Mouse (Mus musculus) stomach, embryonic 16.5 days (tissue): ENCODE measurements around the gene Bmp2k. TPM values are rescaled to one million over a fixed set of nuclear protein-coding genes. Genes with fewer than 3 reads are reported as not detected.
"Not testable (repeated sequence)": the region's sequence is repeated elsewhere in the genome, so short reads cannot be mapped to it uniquely, and the experiment has no call there.

Experiments used
- ATAC-seq: fragments of 200-750 bp; cut with Nextera tagmentation; 2 replicates; pipeline ENCODE4 v1.8.0; 2017; ENCODE audit warnings: moderate number of reproducible peaks, moderate TSS enrichment; ENCODE audit not compliant: insufficient read depth, low FRiP score
- H3K27ac ChIP-seq: fragments of 300-500 bp; sonication (generic); 2 replicates; pipeline ENCODE4 v1.5.1; 2014; ENCODE audit warnings: low read length
- H3K27me3 ChIP-seq: fragments of 300-500 bp; sonication (generic); 2 replicates; pipeline ENCODE4 v1.6.1; 2014; ENCODE audit warnings: low read length, control low read depth, mixed read lengths; ENCODE audit not compliant: control insufficient read depth, insufficient read depth
- H3K36me3 ChIP-seq: fragments of 300-500 bp; sonication (generic); 2 replicates; pipeline ENCODE4 v1.6.1; 2014; ENCODE audit warnings: low read length; ENCODE audit not compliant: control insufficient read depth, insufficient read depth
- H3K4me1 ChIP-seq: fragments of 300-500 bp; sonication (generic); 2 replicates; pipeline ENCODE4 v1.6.1; 2014; ENCODE audit warnings: low read length, control low read depth, mixed read lengths; ENCODE audit not compliant: control insufficient read depth, insufficient read depth
- H3K4me2 ChIP-seq: fragments of 300-500 bp; sonication (generic); 2 replicates; pipeline ENCODE4 v1.6.1; 2014; ENCODE audit warnings: low read depth, low read length, mixed read lengths
- H3K4me3 ChIP-seq: fragments of 300-500 bp; sonication (generic); replicated peaks from 2 replicates; pipeline ENCODE4 v1.5.1; 2014; ENCODE audit warnings: mild to moderate bottlenecking, low read length
- H3K9ac ChIP-seq: fragments of 300-500 bp; sonication (generic); 2 replicates; pipeline ENCODE4 v1.6.1; 2014; ENCODE audit warnings: low read length
- H3K9me3 ChIP-seq: fragments of 300-500 bp; sonication (generic); replicated peaks from 2 replicates; pipeline ENCODE4 v1.6.1; 2016; ENCODE audit warnings: low read length, control low read depth; ENCODE audit not compliant: control insufficient read depth
- WGBS: fragments of 180-500 bp; shearing (Covaris S2); extraction: QIAGEN DNeasy Blood & Tissue Kit; methylation state at CpG from one replicate; pipeline ENCODE4 v1.1.7; 2014; 5-methylcytosine and 5-hydroxymethylcytosine counted together
- polyA plus RNA-seq: library from polyadenylated mRNA; unstranded; fragments of >200 nt; fragmentation: Nextera tagmentation; extraction: Ambion mirVana; gene quantifications from 2 replicates; pipeline ENCODE4 v1.2.1, GENCODE M21; 2015

Gene Bmp2k
- polyA plus RNA-seq, 1 experiment from 2014 or later = 10.2 TPM

DNA sequence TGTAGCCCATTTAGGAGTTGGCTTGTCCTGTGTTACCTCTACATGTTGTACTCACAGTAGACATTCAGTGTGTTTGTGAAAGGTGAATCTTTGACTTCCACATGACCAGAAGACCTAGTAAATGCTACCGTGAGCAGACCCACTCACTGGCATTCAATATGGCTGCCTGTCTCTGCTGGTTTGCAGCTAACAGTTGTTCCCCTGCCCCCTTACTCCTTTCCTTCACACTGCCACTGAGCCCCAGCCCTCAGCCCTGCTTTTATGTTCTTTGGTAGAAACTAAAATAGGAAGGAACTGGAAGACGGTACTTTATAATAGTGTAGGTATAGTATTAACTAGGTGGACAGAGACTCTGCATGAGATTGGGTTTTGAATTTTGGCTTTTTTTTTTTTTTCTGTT lies 8.4 kb downstream of the Bmp2k start:
- ATAC-seq = no peak
- no peak overlapping the region for H3K4me3 ChIP-seq
- no peaks in the 10 kb centered on the region for H3K27me3 ChIP-seq
- H3K4me2 ChIP-seq = no peak overlapping the region
- H3K27ac ChIP-seq = no peak overlapping the region
- 80% methylated on average over 2 of the region's 2 CpGs for WGBS
- no peaks in the 10 kb centered on the region for H3K36me3 ChIP-seq
- H3K4me1 ChIP-seq = peaks cover 17% of the 10 kb centered on the region
- H3K9me3 ChIP-seq = no peaks in the 10 kb centered on the region
- no peak overlapping the region for H3K9ac ChIP-seq

GRCm38 (mm10) chr5:97006929-97007328 lies 9.4 kb downstream of the Bmp2k start:
- no peaks in the 10 kb centered on the region for H3K27me3 ChIP-seq
- no peak for ATAC-seq
- no peaks in the 10 kb centered on the region for H3K36me3 ChIP-seq
- no peak overlapping the region for H3K4me2 ChIP-seq
- H3K9me3 ChIP-seq = no peaks in the 10 kb centered on the region
- no peak overlapping the region for H3K9ac ChIP-seq
- H3K4me1 ChIP-seq = peaks cover 15% of the 10 kb centered on the region
- no peak overlapping the region for H3K4me3 ChIP-seq
- WGBS = 88% methylated on average over 3 of the region's 3 CpGs
- no peak overlapping the region for H3K27ac ChIP-seq

- 81% methylated on average over 3 of the region's 3 CpGs for WGBS
- no peak overlapping the region for H3K4me3 ChIP-seq
- no peak overlapping the region for H3K4me2 ChIP-seq
- no peaks in the 10 kb centered on the region for H3K9me3 ChIP-seq
- no peak overlapping the region for H3K27ac ChIP-seq
- no peak overlapping the region for H3K9ac ChIP-seq
- H3K27me3 ChIP-seq = no peaks in the 10 kb centered on the region
- no peak for ATAC-seq
- H3K4me1 ChIP-seq = peaks cover 13% of the 10 kb centered on the region
- H3K36me3 ChIP-seq = no peaks in the 10 kb centered on the region
Observed at GRCm38 (mm10) chr5:97007496-97007895, 10.0 kb downstream of the Bmp2k start.

- not testable (repeated sequence) for H3K36me3 ChIP-seq, H3K4me2 ChIP-seq, ATAC-seq, H3K9me3 ChIP-seq, H3K9ac ChIP-seq, H3K27ac ChIP-seq, H3K27me3 ChIP-seq, H3K4me3 ChIP-seq
- peaks cover 13% of the 10 kb centered on the region for H3K4me1 ChIP-seq
- WGBS = 88% methylated on average over 10 of the region's 10 CpGs
Observed at GRCm38 (mm10) chr5:97009140-97009539, 11.7 kb downstream of the Bmp2k start.

DNA sequence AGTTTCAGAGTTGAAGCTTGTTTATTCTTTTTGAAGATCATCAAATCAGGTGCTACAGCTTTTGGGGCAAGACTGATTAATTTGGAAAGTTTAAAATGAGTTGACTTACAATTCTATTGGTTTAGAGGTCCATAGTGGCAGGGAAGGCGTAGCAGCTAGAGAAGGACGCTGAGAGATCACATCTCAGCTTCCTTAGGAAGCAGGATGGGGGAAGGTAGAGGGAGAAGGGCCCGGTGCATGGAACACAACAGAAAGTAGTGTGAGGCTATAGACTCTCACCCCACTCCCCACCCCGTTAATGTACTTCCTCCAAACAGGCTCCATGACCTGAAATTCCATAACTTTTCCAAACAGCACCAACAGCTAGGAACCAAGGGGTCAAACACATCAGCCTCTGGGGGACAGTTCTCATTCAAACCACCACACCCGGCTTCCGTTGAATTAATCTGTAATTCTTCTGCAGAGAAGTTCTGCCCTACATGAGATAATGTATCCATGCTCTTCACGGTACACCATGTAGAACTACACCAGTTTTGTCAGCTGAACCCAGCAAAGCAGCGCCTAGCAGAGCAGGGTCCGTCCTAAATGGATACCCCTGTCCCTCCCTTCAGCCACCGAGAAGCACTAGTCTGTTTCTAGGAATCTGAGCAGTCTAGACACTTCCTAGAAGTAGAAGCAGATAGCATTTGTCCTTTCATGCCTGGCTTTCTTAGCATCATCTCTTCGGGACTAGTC lies 12.3 kb downstream of the Bmp2k start:
- Histone ChIP-seq H3K9me3 (no peaks in the 10 kb centered on the region), H3K4me1 (peaks cover 7% of the 10 kb centered on the region; the same call in 1 of the 2 replicates), H3K9ac (no peak overlapping the region), H3K4me3 (no peak overlapping the region), H3K36me3 (no peaks in the 10 kb centered on the region), H3K27me3 (no peaks in the 10 kb centered on the region), H3K27ac (no peak overlapping the region), H3K4me2 (no peak overlapping the region)
- WGBS = 84% methylated on average over 11 of the region's 11 CpGs
- no peak for ATAC-seq

GRCm38 (mm10) chr5:97015781-97016508 lies 18.5 kb downstream of the Bmp2k start:
- Histone ChIP-seq H3K4me3 (no peak overlapping the region), H3K36me3 (no peaks in the 10 kb centered on the region), H3K27ac (no peak overlapping the region), H3K4me1 (peaks cover 1% of the 10 kb centered on the region; the same call in 1 of the 2 replicates), H3K4me2 (no peak overlapping the region), H3K27me3 (no peaks in the 10 kb centered on the region), H3K9ac (no peak overlapping the region), H3K9me3 (no peaks in the 10 kb centered on the region)
- no peak for ATAC-seq
- WGBS = 83% methylated on average over 11 of the region's 11 CpGs

DNA sequence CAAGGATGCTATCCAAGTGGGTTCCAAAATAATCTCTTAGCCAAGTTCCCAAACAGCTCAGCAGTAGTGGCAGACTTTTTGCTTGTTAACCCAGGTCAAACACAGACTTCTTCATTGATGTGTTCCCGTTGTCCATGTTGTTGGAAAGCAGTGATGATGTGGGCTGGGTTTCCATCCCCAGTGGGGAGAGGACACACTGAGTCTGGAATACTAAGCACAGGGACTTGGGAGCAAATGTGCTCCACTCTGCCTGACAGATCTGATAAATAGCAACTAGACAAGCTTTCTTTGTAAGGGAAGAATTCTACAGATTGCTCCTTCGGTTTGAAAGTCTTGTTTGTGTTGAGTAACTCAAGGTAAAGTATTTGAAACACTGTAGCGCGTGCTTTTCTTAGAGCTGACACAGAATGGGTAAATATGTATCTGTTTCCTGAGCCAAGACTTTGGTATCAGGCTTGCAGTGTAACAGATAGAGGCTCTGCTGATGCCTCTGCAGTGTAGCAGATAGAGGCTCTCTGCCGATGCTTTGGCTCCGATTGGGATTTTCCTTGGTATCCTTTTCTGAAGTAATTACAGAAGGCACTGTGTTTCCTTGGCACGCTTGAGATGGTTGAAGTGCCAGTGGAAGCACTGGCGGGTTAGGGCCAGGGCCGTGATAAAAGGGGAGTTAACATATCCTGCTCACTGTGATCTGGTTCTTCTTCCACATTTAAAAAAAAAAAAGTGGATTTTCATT lies 19.5 kb downstream of the Bmp2k start:
- no peaks in the 10 kb centered on the region for H3K27me3 ChIP-seq
- no peaks in the 10 kb centered on the region for H3K9me3 ChIP-seq
- H3K4me3 ChIP-seq = no peak overlapping the region
- H3K4me1 ChIP-seq = no peaks in the 10 kb centered on the region
- H3K4me2 ChIP-seq = no peak overlapping the region
- no peak overlapping the region for H3K9ac ChIP-seq
- no peak overlapping the region for H3K27ac ChIP-seq
- ATAC-seq = no peak
- WGBS = 80% methylated on average over 9 of the region's 9 CpGs
- H3K36me3 ChIP-seq = no peaks in the 10 kb centered on the region

- no peak overlapping the region for H3K27ac ChIP-seq
Observed at GRCm38 (mm10) chr5:97022305-97023278, 25.1 kb downstream of the Bmp2k start.

More at GRCm38 (mm10) chr5:97022305-97023278, 25.1 kb downstream of the Bmp2k start:
- WGBS = 69% methylated on average over 15 of the region's 15 CpGs
- peaks cover 2% of the 10 kb centered on the region; the same call in 1 of the 2 replicates for H3K4me1 ChIP-seq
- no peak for ATAC-seq
- no peak overlapping the region for H3K4me3 ChIP-seq
- no peaks in the 10 kb centered on the region for H3K27me3 ChIP-seq
- no peaks in the 10 kb centered on the region for H3K36me3 ChIP-seq
- H3K4me2 ChIP-seq = no peak overlapping the region
- H3K9me3 ChIP-seq = no peaks in the 10 kb centered on the region
- no peak overlapping the region for H3K9ac ChIP-seq
